16 mouse cellular contexts compared by ENCODE assay signal in genomic region chr6:128888834-128889233, GRCm38 (mm10). TPM values are rescaled to one million over a fixed set of nuclear protein-coding genes. Genes with fewer than 3 reads are reported as not detected.
DNase-seq lines count a peak whose midpoint lies in the region; ATAC-seq lines count a peak whose summit lies in the region.
"Had no signal": no experiment of that assay in that cellular context is flagged by ENCODE, and none has a peak within 500 bp of the region (broad histone marks: within the 10 kb centered on the region; RNA-seq: fewer than 3 reads in every experiment).

No protein-coding gene starts in this region.

- no peaks in the 10 kb centered on the region for H3K36me3 ChIP-seq in kidney, embryonic 15.5 days
- H3K36me3 ChIP-seq: heart, embryonic 12.5 days; limb, embryonic 15.5 days had no signal

- no peak overlapping the region for H3K9ac ChIP-seq in kidney, embryonic 15.5 days
- H3K9ac ChIP-seq: heart, embryonic 12.5 days; limb, embryonic 15.5 days had no signal

- peak; percentile 64 for DNase-seq in 3T3-L1 (ENCODE audit: low read depth, low spot score)
- peak; percentile 61 to 68 for DNase-seq in CD8-positive naive resting alpha-beta T cell, adult 2 months (ENCODE audit: low read depth in 2 of 2, low spot score in 2 of 2)
- peak; percentile 34 to 37 for DNase-seq in spleen, adult 18-20 months
- no peak for DNase-seq in urinary bladder, adult 2 months (ENCODE audit: low spot score)
- no peak for DNase-seq in kidney, postnatal 10 days
- no peak for DNase-seq in layer of hippocampus, postnatal 10 days (ENCODE audit: low spot score in 2 of 2)
- DNase-seq: embryo, embryonic 11 days had no signal

- H3K4me1 ChIP-seq in kidney, embryonic 15.5 days, result no peaks in the 10 kb centered on the region
- H3K4me1 ChIP-seq: heart, embryonic 12.5 days had no signal

- no peaks in the 10 kb centered on the region for H3K9me3 ChIP-seq in kidney, embryonic 15.5 days (replicated peaks)
- H3K9me3 ChIP-seq: heart, embryonic 12.5 days; limb, embryonic 15.5 days had no signal

- ATAC-seq in inflammation-experienced regulatory T-cells, adult 6 months, result peak; percentile 84
- ATAC-seq in kidney, embryonic 15.5 days (replicated peaks; ENCODE audit: low FRiP score), result no peak
- ATAC-seq: Patski had no signal

- no peak overlapping the region for H3K4me2 ChIP-seq in kidney, embryonic 15.5 days
- H3K4me2 ChIP-seq: heart, embryonic 12.5 days; limb, embryonic 15.5 days had no signal

- no peak overlapping the region for H3K4me3 ChIP-seq in kidney, embryonic 15.5 days (replicated peaks)
- H3K4me3 ChIP-seq: heart, embryonic 12.5 days; limb, embryonic 15.5 days had no signal

- WGBS in kidney, embryonic 15.5 days, result 80% methylated on average over 5 of the region's 5 CpGs

- no peaks in the 10 kb centered on the region for H3K27me3 ChIP-seq in kidney, embryonic 15.5 days
- H3K27me3 ChIP-seq: heart, embryonic 12.5 days; limb, embryonic 15.5 days; Patski had no signal

- H3K27ac ChIP-seq in kidney, embryonic 15.5 days, result no peak overlapping the region
- H3K27ac ChIP-seq: limb, embryonic 15.5 days had no signal

RNA-seq across cellular contexts. Expression of gene Clec2i, which starts 1.4 kb away (rescaled TPM):
- 10 to 100 TPM; 70.5 to 91.7 (median 73.9) TPM for polyA plus RNA-seq in inflammation-experienced regulatory T-cells, adult 6 months (2017; shearing (Covaris generic))
- polyA plus RNA-seq in urinary bladder, adult 2 months (2012; rRNA removed), result 0.86 and 1.0 TPM in 2 replicates
- 0.15 and 0.16 TPM in 2 replicates for polyA plus RNA-seq in kidney, embryonic 15.5 days (2015; fragmentation: Nextera tagmentation; extraction: Ambion mirVana)
- total RNA-seq in layer of hippocampus, postnatal 10 days (2021), result not detected
- total RNA-seq: layer of hippocampus, postnatal 25 days; midbrain, postnatal 0 days had no signal
- polyA plus RNA-seq: heart, embryonic 12.5 days; limb, embryonic 15.5 days; midbrain, postnatal 0 days; Patski; testis, adult 2 months had no signal

RNA-seq across cellular contexts. Expression of gene BC035044, which starts 2.1 kb away (rescaled TPM):
- 1 to 10 TPM; 4.6 to 6.7 (median 5.6) TPM for polyA plus RNA-seq in inflammation-experienced regulatory T-cells, adult 6 months (2017; shearing (Covaris generic))
- 3.2 and 3.4 TPM in 2 replicates for polyA plus RNA-seq in urinary bladder, adult 2 months (2012; rRNA removed)
- polyA plus RNA-seq in kidney, embryonic 15.5 days (2015; fragmentation: Nextera tagmentation; extraction: Ambion mirVana), result 0.68 TPM in 2 replicates
- total RNA-seq in layer of hippocampus, postnatal 10 days (2021), result 1 to 10 TPM; 1.6 to 1.7 TPM
- polyA plus RNA-seq: Patski had no signal

RNA-seq across cellular contexts. Expression of gene Clec2g, which starts 45.3 kb away (rescaled TPM):
- 1 to 10 TPM in 2 of 3 experiments, under 1 TPM in 1; 0.95 to 5.0 (median 1.1) TPM for polyA plus RNA-seq in inflammation-experienced regulatory T-cells, adult 6 months (2017; shearing (Covaris generic))
- 0.03 and 0.15 TPM in 2 replicates for polyA plus RNA-seq in urinary bladder, adult 2 months (2012; rRNA removed)
- 0.06 TPM in 1 of 2 replicates, not detected in the other for polyA plus RNA-seq in kidney, embryonic 15.5 days (2015; fragmentation: Nextera tagmentation; extraction: Ambion mirVana)
- not detected for total RNA-seq in layer of hippocampus, postnatal 10 days (2021)
- total RNA-seq: midbrain, postnatal 0 days had no signal
- polyA plus RNA-seq: heart, embryonic 12.5 days; intestine, embryonic 14.5 days; midbrain, postnatal 0 days; testis, adult 2 months had no signal

Comparison
In these comparisons a context has a peak if more than half of its experiments do, and no peak if none do; other contexts are left out.
1. DNase-seq: peak in 3T3-L1 (single experiment), CD8-positive naive resting alpha-beta T cell, adult 2 months (2 of 2) and spleen, adult 18-20 months (2 of 2); none in urinary bladder, adult 2 months (single experiment), kidney, postnatal 10 days (single experiment) and layer of hippocampus, postnatal 10 days (0 of 2).
2. RNA of gene Clec2i, which starts 1.4 kb away (polyA plus RNA-seq): 70.5 to 91.7 TPM in inflammation-experienced regulatory T-cells, adult 6 months; 0.86 to 1.0 TPM in urinary bladder, adult 2 months and 0.15 to 0.16 TPM in kidney, embryonic 15.5 days; every median in the first group is over 10 times any median in the second.